Mouse (Mus musculus) lung, postnatal 4 days (tissue): ENCODE data around the gene Fam81a.
A peak's percentile ranks its signal among the peaks of the same experiment; 100 is the strongest.

Source experiments
- DNase-seq, 2 experiments: peaks; one replicate each; pipeline ENCODE4 v3.0.0; 2021

The Fam81a gene

DNA sequence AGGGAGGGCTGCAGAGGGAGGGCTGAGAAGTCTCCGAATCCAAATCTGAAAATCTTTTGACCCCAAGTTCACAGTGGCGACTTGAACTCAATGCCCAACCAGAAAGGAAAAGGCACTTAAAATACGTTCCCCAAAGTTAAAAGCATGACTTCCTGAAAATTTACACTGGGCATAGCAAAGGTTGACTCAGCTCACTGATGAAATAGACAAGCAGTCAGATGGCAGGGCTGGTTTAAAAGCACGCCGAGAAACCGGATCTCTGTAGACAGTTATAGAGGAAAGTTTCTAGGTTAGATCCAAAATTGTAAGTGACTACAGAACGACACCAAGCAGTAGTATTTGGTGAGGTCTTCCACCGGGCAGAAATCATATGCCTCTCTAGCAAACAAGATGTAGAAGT is 92.5 kb downstream of the Fam81a start:
- DNase-seq, result no peak

DNA sequence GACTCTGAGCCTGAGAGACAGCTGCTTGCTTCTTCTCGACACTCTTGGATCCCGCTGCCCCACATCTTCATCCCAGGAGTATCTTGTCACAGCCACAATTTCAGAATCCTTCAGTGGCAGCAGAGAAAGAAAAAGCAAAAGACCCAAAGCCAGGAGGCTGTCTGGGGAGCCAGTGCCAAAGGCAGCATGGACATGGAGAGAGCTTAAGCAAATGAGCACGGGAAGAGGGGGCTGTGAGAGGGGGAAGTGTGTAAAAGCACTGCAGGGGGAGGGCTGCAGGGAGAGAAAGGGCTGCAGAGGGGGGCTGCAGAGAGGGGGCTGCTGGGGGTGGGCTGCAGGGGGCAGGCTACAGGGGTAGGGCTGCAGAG is 93.0 kb downstream of the Fam81a start:
- peak in 1 of 2 experiments; percentile 22 for DNase-seq

DNA sequence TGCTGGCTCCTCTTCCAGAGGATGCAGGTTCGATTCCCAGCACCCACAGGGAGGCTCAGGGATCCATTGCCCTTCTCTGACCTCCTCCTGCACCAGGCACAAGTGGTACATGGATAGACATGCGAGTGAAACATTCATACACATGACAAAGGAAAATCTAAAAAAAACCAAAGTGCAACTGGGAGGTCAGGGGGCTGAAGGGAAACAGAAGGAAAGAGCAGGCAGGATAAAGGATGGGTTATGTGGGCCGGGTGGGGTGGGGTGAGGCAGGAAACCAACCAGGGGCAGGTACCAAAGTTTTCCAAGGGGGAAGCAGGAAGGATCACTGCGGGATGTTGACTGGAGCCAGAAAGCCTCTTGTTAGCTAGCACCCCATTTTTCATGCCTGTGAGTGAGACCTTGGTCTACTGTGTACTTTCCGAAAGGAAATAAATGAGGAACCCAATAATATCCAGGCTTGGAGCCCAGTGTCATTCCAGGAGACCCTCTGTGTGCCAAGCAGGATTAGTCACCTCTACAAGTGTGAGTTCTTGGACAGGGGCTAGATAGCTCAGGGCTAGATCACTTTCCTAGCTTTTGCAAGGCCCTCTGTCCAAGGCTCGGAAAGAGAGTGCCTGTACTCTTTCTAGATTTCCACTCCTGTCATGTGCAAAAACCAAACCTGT is 93.5 kb downstream of the Fam81a start:
- peak in 1 of 2 experiments; percentile 24 for DNase-seq

DNA sequence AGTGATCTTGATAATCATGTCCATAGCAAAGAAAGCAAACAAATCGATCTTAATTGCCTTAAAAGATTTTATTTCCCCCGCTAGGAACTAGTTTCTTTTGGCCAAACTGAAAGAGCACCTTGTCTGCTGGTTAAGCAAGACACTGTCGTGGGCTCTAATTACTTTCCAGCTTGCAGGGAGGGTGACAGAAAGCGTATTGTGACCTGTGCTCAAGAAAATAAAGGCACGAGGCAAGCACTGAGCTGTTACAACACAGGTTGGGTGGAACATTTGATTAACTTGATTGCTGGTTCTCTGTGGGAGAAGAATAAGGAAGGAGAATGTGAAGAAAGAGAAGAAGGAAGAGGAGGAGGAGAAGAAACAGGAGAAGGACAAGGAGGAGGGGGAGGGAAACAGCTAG is 94.1 kb downstream of the Fam81a start:
- no peak for DNase-seq

DNA sequence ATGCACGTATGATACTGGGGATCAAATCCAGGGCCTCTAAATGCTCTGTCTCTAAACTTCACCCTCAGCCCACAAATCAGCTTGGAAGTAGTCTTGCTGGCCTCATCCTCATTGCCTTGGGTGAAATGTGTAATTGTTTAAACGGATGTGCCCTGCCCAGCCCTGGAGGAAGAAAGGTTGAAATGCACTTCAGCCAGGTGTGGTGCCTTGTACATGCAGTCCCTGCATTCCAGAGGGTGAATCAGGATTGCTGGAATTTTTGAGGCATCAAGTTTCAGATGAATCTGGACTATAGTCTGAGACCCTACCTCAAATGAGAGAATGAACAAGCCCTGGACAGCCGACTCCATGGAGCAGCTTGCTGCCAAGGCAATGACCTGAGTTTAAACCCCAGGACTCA is 94.5 kb downstream of the Fam81a start:
- DNase-seq, result no peak

DNA sequence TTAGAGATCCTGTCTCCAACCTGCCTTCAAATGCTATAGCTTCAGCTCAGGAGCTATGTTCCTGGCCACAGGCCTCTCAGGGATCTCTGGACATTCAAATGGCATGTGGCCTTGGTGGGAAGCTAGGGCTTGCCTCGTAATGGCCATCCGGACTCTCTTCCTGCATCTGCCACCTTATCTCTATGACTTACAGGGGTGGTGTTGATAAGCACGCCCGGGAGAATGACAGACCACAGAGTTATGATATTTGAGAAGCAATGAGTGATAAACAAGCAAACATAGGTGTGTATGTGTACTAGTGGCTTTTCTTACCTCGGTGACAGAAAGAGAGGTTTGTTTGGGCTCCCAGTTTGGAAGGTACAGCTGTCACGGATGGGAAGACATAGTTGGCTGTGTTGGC is 96.1 kb downstream of the Fam81a start:
- DNase-seq, result no peak

DNA sequence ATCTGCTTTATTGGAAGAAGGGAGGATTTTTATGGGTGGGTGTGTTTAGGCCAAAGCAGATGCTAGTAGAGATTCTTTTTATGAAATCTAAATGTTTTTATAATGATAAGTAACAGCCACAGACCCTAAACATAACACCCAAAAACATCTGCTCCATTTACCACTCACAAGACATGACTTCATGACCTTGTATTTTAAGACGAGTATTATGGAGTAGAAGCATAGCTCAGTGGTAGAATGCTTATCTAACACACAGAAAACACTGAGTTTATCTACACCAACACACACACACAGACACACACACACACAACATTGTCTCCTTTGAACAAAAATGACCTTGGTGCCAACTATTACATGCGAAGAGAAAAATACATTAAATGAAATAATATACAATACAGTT is 97.5 kb downstream of the Fam81a start:
- DNase-seq, result no peak

DNA sequence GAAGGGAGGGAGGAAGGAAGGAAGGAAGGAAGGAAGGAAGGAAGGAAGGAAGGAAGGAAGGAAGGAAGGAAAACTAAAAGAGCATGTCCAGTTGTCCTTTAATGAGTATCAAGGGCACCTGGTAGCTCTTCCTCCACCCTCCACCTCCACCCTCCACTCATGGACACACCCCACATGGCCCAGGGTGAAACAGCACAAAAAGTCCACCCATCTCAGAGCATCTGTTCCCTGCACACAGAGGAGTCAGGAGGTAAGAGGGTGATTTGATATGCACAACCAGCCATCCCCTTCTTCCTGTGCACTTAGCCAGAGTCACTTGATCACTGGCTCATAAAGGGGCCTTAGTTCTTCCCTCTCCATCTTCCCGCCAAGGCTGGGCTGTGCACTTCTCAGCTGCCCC is 99.4 kb downstream of the Fam81a start:
- no peak for DNase-seq

DNA sequence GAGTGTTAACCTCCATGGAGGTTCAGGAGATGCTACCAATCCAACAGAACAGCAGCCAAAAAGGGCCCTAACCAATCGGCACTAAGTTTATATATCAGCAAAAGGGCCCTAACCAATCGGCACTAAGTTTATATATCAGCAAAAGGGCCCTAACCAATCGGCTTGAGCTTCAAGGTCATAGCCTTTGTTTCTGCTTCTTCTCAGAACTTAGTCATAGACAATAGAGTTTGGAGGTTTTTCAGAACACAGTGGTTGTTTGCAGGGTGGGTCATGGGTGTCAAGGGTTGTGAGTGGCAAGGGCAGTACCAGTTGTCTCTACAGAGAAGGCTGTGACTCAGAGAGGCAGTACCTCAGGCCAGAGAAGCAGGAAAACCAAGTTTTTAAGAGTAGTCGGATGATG is 100.2 kb downstream of the Fam81a start:
- no peak for DNase-seq

DNA sequence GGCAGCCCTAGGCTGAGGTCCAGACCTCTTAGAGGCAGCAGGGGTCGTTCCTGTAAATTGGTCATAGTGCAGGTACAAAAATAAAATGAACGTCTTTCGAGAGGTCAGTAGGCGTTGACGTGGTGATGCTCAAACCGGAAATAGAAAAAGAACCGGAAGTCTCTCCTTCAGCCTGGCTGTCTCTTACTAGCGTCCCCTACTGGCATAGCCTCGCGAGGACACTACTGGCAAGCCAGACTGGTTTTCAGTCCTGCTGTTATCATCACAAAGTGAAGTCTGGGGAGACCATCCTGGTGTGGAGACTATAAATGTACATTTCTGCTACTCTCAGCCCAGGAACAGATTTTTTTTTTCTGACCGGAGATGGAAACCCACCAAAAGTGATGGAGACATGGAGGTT is 101.8 kb downstream of the Fam81a start:
- DNase-seq, result no peak

DNA sequence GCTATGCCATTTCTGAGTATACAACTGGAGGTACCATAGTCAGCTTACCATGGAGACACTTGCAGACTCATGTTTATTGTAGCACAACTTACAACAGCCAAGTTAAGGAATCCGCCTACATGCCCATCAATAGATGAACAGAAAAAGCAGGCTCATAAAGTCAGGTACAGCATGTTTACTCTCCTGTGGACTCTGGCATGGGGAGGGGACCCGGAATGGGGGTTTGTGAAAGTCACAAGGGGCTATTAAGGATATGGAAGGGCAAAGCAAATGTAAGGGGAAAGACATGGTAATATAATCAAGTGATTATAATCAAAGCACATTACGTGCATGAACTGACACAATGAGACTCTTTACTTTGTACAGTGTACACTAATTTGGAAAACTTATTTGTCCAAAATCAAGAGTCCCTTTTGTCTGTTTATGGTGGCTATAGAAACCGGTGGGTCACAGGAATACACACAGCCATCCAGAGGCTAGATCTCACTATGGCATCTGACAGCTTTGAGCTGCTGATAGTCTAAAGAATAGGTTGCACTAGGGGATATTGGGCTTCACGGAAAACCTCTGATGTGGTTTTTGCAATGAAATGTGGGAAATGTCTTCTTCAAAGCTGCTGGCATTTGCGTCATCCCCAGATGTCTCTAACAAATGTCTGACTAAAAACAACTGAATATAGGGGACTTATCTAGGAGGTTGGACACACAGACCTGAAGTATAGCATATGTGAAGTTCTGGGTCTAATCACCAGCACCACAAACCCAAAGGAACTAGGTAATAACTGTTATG is 102.6 kb downstream of the Fam81a start:
- no peak for DNase-seq
